Mouse (Mus musculus) hindbrain, embryonic 15.5 days (tissue): ENCODE results near the gene Mapkapk3. TPM values are rescaled to one million over a fixed set of nuclear protein-coding genes. Genes with fewer than 3 reads are reported as not detected.

Experiments
- ATAC-seq: fragments of 200-750 bp; cut with Nextera tagmentation; 2 replicates; pipeline ENCODE4 v1.8.0; 2017; ENCODE audit warnings: low read depth, moderate number of reproducible peaks, moderate TSS enrichment; ENCODE audit not compliant: low FRiP score
- H3K27ac ChIP-seq: fragments of 300-500 bp; sonication (generic); replicated peaks from 2 replicates; pipeline ENCODE4 v1.5.1; 2015; ENCODE audit warnings: mild to moderate bottlenecking, inconsistent platforms
- H3K27me3 ChIP-seq: fragments of 300-500 bp; sonication (generic); 2 replicates; pipeline ENCODE4 v1.6.1; 2015; ENCODE audit warnings: control low read depth, inconsistent platforms
- H3K36me3 ChIP-seq: fragments of 300-500 bp; sonication (generic); 2 replicates; pipeline ENCODE4 v1.6.1; 2015; ENCODE audit warnings: control low read depth, inconsistent platforms
- H3K4me1 ChIP-seq: fragments of 300-500 bp; sonication (generic); replicated peaks from 2 replicates; pipeline ENCODE4 v1.6.1; 2015; ENCODE audit warnings: control low read depth, inconsistent platforms
- H3K4me2 ChIP-seq: fragments of 300-500 bp; sonication (generic); 2 replicates; pipeline ENCODE4 v1.6.1; 2015; ENCODE audit warnings: moderate library complexity, mild to moderate bottlenecking, inconsistent platforms
- H3K4me3 ChIP-seq: fragments of 300-500 bp; sonication (generic); 2 replicates; pipeline ENCODE4 v1.5.1; 2015; ENCODE audit warnings: mild to moderate bottlenecking, inconsistent platforms
- H3K9ac ChIP-seq: fragments of 300-500 bp; sonication (generic); 2 replicates; pipeline ENCODE4 v1.6.1; 2015; ENCODE audit warnings: inconsistent platforms
- H3K9me3 ChIP-seq: fragments of 300-500 bp; sonication (generic); 2 replicates; pipeline ENCODE4 v1.6.1; 2016; ENCODE audit warnings: control low read depth, inconsistent platforms
- WGBS: fragments of 180-500 bp; shearing (Covaris S2); methylation state at CpG from one replicate; pipeline ENCODE4 v1.1.7; 2015; 5-methylcytosine and 5-hydroxymethylcytosine counted together
- microRNA-seq: library from miRNA; unstranded; fragments of <30 nt; microRNA quantifications from one replicate; pipeline ENCODE4, GENCODE M21; 2016
- polyA plus RNA-seq: library from polyadenylated mRNA; unstranded; fragments of >200 nt; fragmentation: Nextera tagmentation; extraction: Ambion mirVana; gene quantifications from 2 replicates; pipeline ENCODE4 v1.2.1, GENCODE M21; 2015

The Mapkapk3 gene
- polyA plus RNA-seq, 1 experiment from 2014 or later: 3.0 TPM

DNA sequence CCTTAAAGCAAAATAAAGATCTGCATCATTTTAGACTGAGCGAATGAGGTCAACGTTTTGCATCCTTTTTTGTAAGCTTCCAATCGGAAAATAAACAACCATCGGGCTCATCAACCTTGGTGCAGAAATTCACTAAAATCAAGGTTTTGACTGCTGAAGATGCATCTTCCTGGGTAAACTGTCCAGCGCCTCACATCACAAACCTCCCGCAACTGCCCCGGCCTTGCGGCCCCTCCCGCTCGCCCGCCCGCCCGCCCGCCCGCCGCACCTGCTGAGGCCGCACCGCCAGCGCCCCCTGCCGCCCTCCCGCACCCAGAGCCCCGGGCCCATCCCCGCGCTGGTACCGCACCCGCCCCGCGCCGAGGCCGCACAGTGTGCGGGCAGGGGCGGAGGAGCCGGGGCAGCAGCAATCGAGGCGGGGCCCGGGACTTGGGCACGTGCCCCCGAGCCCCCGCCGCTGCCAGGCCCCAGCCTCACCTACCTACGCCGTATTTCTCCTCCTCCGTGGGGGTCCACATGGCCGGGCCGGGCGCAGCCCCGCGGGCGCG is 58.6 kb downstream of the Mapkapk3 start:
- Histone ChIP-seq H3K4me3 (peak overlapping the region; percentile 99), H3K27ac (peak overlapping the region; percentile 97), H3K4me1 (peaks cover 19% of the 10 kb centered on the region), H3K36me3 (no peaks in the 10 kb centered on the region), H3K27me3 (peaks cover 23% of the 10 kb centered on the region), H3K9me3 (no peaks in the 10 kb centered on the region), H3K4me2 (peak overlapping the region; percentile 83), H3K9ac (peak overlapping the region; percentile 99)
- under 1% methylated on average over 37 of the region's 50 CpGs for WGBS
- ATAC-seq: peak; percentile 85

DNA sequence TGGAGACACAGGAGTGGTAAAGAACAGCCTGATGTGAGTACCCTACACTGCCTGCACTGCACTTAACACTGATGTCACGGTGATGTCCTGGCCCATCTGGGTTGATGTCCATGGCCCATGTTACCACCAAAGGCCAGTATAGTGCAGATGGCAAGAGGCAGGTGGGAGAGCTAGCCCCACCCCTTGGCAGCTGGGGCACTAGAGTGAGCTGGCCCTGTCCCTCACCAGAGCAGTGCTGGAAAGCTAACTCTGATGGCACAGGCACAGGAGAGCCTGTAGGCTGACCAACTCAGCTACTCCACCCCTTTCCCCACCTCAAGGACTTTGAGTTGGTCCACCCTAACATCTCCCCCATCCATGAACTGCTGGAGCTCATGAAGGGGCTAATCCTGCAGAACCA is 65.1 kb downstream of the Mapkapk3 start:
- Histone ChIP-seq H3K27me3 (no peaks in the 10 kb centered on the region), H3K4me3 (no peak overlapping the region), H3K4me1 (peaks cover 6% of the 10 kb centered on the region), H3K27ac (no peak overlapping the region), H3K4me2 (no peak overlapping the region), H3K9me3 (no peaks in the 10 kb centered on the region), H3K36me3 (no peaks in the 10 kb centered on the region), H3K9ac (no peak overlapping the region)
- 87% methylated on average over 1 of the region's 1 CpGs for WGBS
- peak; percentile 48; the same call in 1 of the 2 replicates for ATAC-seq

Small RNA genes lying within 50 kb of the gene (microRNA-seq; reads per million reads assigned to microRNA genes)
- not detected for gene Gm22238

Other genes starting within 250 kb of the Mapkapk3 start
- 22.5 and 28.5 TPM in 2 replicates for gene Dock3, start 58.0 kb downstream of the Mapkapk3 start, polyA plus RNA-seq
- 10.9 and 13.7 TPM in 2 replicates for gene Cish, start 6.1 kb upstream of the Mapkapk3 start, polyA plus RNA-seq
- 15.2 and 17.2 TPM in 2 replicates for gene Hemk1, start 48.5 kb upstream of the Mapkapk3 start, polyA plus RNA-seq
- 9.1 and 9.4 TPM in 2 replicates for gene 6430571L13Rik, start 50.7 kb upstream of the Mapkapk3 start, polyA plus RNA-seq
- gene Cacna2d2, start 109.7 kb upstream of the Mapkapk3 start, polyA plus RNA-seq: 7.7 and 10.7 TPM in 2 replicates
- gene Tmem115, start 244.1 kb upstream of the Mapkapk3 start, polyA plus RNA-seq: 48.1 and 48.5 TPM in 2 replicates